Mouse (Mus musculus): ENCODE measurements around the gene Olfr1270. TPM values are rescaled to one million over a fixed set of nuclear protein-coding genes. Genes with fewer than 3 reads are reported as not detected.
"Not testable (repeated sequence)": the region's sequence is repeated elsewhere in the genome, so short reads cannot be mapped to it uniquely, and the experiment has no call there.

Gene Olfr1270
- 0.07 TPM in 1 of 2 replicates, not detected in the other for polyA plus RNA-seq (2014; fragmentation: Nextera tagmentation; extraction: Ambion mirVana)

- DNase-seq (ENCODE audit: low spot score) (no peak), ATAC-seq (replicated peaks; ENCODE audit: insufficient number of reproducible peaks, low FRiP score, low TSS enrichment, low read depth) (no peak)
- no peak within 1 kb of the TSS for H3K27ac ChIP-seq (replicated peaks; ENCODE audit: low read depth, low read length)
- no peak within 1 kb of the TSS for H3K4me2 ChIP-seq (ENCODE audit: low read depth, low read length)
- no peak within 1 kb of the TSS for H3K4me3 ChIP-seq (ENCODE audit: low read depth, low read length)
- H3K9me3 ChIP-seq (replicated peaks; ENCODE audit: control insufficient read depth, low read length) = no peaks in the 10 kb centered on the region
- H3K4me1 ChIP-seq (ENCODE audit: control insufficient read depth, insufficient read depth, low read length) = no peaks in the 10 kb centered on the region
- no peaks in the 10 kb centered on the region for H3K27me3 ChIP-seq (ENCODE audit: control insufficient read depth, insufficient read depth, low read length)
- no peaks in the 10 kb centered on the region for H3K36me3 ChIP-seq (replicated peaks; ENCODE audit: control insufficient read depth, insufficient read depth, low read depth, low read length)
- 86% methylated on average over 3 of the region's 3 CpGs for WGBS
- H3K9ac ChIP-seq (replicated peaks; ENCODE audit: low read length) = no peak within 1 kb of the TSS
Measured at GRCm38 (mm10) chr2:90152991-90153390, at the start of gene Olfr1270. Gene Olfr1270, minus strand, starts transcription at chr2:90153091.

DNA sequence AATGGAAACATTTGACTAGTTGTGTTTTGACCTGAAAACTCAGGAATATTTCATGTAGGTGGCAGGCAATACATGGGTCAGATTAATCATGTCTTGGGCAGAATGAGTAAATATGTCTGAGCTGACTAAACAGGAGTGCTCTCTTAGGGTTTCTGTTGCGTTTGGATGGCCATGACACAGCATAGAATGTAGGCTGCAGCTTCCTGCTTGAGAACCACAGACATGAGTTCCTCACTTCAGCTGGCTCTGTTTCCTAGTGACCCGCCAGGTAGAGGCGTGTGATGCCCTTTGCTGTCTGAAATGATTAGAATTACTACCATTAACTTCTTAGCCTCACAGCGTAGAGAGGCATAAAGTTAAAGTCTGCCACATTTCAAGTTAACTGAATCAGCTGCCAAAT, 46.7 kb upstream of the Olfr1270 start:
- H3K4me3 ChIP-seq (ENCODE audit: low read depth, low read length); H3K27me3 ChIP-seq (ENCODE audit: control insufficient read depth, insufficient read depth, low read length); H3K36me3 ChIP-seq (replicated peaks; ENCODE audit: control insufficient read depth, insufficient read depth, low read depth, low read length); H3K4me2 ChIP-seq (ENCODE audit: low read depth, low read length); H3K27ac ChIP-seq (replicated peaks; ENCODE audit: low read depth, low read length); H3K9me3 ChIP-seq (replicated peaks; ENCODE audit: control insufficient read depth, low read length); ATAC-seq (replicated peaks; ENCODE audit: insufficient number of reproducible peaks, low FRiP score, low TSS enrichment, low read depth); DNase-seq (ENCODE audit: low spot score); H3K9ac ChIP-seq (replicated peaks; ENCODE audit: low read length); H3K4me1 ChIP-seq (ENCODE audit: control insufficient read depth, insufficient read depth, low read length): not testable (repeated sequence)
- WGBS = no CpG with 5 or more reads among the region's 4 CpGs

DNA sequence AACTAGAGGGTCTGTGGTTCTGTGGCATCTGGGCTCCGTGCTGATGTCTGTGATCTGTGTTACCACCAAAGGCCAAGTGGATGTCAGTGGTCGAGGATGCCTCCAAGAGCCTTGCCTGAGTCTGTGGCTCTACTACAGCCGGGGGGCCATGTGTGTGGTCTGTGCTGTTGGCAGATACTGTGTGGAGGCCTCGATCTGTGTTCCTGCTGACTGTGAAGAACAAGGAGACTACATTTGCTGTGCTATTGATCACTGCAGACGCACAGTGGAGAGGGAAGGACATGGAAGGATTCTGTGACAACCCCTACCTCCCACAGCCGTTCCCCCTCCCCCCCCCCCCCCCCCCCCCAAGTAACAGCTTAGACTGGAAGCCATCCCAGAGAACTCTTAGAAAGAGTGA, 42.4 kb upstream of the Olfr1270 start:
- not testable (repeated sequence) for DNase-seq (ENCODE audit: low spot score)
- no CpG with 5 or more reads among the region's 6 CpGs for WGBS

DNA sequence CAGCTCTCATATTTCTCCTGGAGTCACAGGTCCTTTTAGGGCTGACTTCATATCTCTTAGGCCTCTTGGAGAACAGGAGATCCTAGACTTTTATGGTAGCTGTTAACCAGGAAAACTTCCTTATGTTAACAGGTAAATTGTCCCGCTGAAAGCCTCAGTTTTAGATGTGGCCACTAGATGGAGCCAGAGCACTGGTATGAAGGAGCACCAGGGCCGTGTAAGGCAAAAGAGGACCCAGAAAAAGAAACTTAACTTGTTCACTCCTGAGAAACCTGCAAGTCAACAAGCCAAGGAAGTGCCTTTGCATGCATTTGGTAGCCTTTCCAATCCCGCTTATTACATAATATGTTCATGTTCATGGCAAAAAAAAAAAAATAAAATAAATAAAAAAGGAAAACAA, 41.9 kb upstream of the Olfr1270 start:
- H3K27ac ChIP-seq (replicated peaks; ENCODE audit: low read depth, low read length); DNase-seq (ENCODE audit: low spot score); ATAC-seq (replicated peaks; ENCODE audit: insufficient number of reproducible peaks, low FRiP score, low TSS enrichment, low read depth); H3K4me2 ChIP-seq (ENCODE audit: low read depth, low read length); H3K4me1 ChIP-seq (ENCODE audit: control insufficient read depth, insufficient read depth, low read length); H3K9me3 ChIP-seq (replicated peaks; ENCODE audit: control insufficient read depth, low read length); H3K4me3 ChIP-seq (ENCODE audit: low read depth, low read length); H3K9ac ChIP-seq (replicated peaks; ENCODE audit: low read length); H3K36me3 ChIP-seq (replicated peaks; ENCODE audit: control insufficient read depth, insufficient read depth, low read depth, low read length); H3K27me3 ChIP-seq (ENCODE audit: control insufficient read depth, insufficient read depth, low read length): not testable (repeated sequence)
- no CpG with 5 or more reads among the region's 3 CpGs for WGBS

More for the DNA sequence above, 42.4 kb upstream of the Olfr1270 start:
- H3K4me3 ChIP-seq (ENCODE audit: low read depth, low read length); H3K9ac ChIP-seq (replicated peaks; ENCODE audit: low read length); H3K4me2 ChIP-seq (ENCODE audit: low read depth, low read length); H3K4me1 ChIP-seq (ENCODE audit: control insufficient read depth, insufficient read depth, low read length); ATAC-seq (replicated peaks; ENCODE audit: insufficient number of reproducible peaks, low FRiP score, low TSS enrichment, low read depth); H3K27me3 ChIP-seq (ENCODE audit: control insufficient read depth, insufficient read depth, low read length); H3K27ac ChIP-seq (replicated peaks; ENCODE audit: low read depth, low read length); H3K9me3 ChIP-seq (replicated peaks; ENCODE audit: control insufficient read depth, low read length); H3K36me3 ChIP-seq (replicated peaks; ENCODE audit: control insufficient read depth, insufficient read depth, low read depth, low read length): not testable (repeated sequence)

DNA sequence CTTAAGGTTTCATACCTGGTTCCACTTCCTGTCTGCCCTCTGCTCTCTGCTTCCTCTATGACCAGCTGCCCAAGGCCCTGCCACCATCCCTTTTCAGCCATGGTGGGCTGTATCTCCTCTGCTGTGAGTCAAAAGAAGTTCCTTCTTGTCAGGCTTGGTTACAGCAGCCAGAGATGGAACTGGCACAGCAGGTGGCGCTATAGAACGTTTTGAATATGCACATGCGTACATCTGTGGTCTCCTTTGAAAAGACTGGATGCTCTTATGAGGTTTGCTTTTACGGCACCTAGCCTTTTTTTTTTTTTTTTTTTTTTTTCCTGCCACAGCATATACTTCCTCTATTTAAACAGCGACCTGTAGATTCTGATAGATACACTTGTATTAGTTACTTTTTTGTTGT, 34.2 kb upstream of the Olfr1270 start:
- not testable (repeated sequence) for H3K9me3 ChIP-seq (replicated peaks; ENCODE audit: control insufficient read depth, low read length); H3K27ac ChIP-seq (replicated peaks; ENCODE audit: low read depth, low read length); H3K4me1 ChIP-seq (ENCODE audit: control insufficient read depth, insufficient read depth, low read length); H3K27me3 ChIP-seq (ENCODE audit: control insufficient read depth, insufficient read depth, low read length); H3K9ac ChIP-seq (replicated peaks; ENCODE audit: low read length); ATAC-seq (replicated peaks; ENCODE audit: insufficient number of reproducible peaks, low FRiP score, low TSS enrichment, low read depth); DNase-seq (ENCODE audit: low spot score); H3K4me2 ChIP-seq (ENCODE audit: low read depth, low read length); H3K36me3 ChIP-seq (replicated peaks; ENCODE audit: control insufficient read depth, insufficient read depth, low read depth, low read length); H3K4me3 ChIP-seq (ENCODE audit: low read depth, low read length)
- WGBS = no CpG with 5 or more reads among the region's 5 CpGs

- H3K27ac ChIP-seq (replicated peaks; ENCODE audit: low read depth, low read length); H3K36me3 ChIP-seq (replicated peaks; ENCODE audit: control insufficient read depth, insufficient read depth, low read depth, low read length); H3K4me3 ChIP-seq (ENCODE audit: low read depth, low read length); ATAC-seq (replicated peaks; ENCODE audit: insufficient number of reproducible peaks, low FRiP score, low TSS enrichment, low read depth); H3K27me3 ChIP-seq (ENCODE audit: control insufficient read depth, insufficient read depth, low read length); H3K4me1 ChIP-seq (ENCODE audit: control insufficient read depth, insufficient read depth, low read length); H3K9me3 ChIP-seq (replicated peaks; ENCODE audit: control insufficient read depth, low read length); H3K4me2 ChIP-seq (ENCODE audit: low read depth, low read length); H3K9ac ChIP-seq (replicated peaks; ENCODE audit: low read length); DNase-seq (ENCODE audit: low spot score): not testable (repeated sequence)
- WGBS = no CpG with 5 or more reads among the region's 4 CpGs
Measured at GRCm38 (mm10) chr2:90186082-90186481, 33.2 kb upstream of the Olfr1270 start.

DNA sequence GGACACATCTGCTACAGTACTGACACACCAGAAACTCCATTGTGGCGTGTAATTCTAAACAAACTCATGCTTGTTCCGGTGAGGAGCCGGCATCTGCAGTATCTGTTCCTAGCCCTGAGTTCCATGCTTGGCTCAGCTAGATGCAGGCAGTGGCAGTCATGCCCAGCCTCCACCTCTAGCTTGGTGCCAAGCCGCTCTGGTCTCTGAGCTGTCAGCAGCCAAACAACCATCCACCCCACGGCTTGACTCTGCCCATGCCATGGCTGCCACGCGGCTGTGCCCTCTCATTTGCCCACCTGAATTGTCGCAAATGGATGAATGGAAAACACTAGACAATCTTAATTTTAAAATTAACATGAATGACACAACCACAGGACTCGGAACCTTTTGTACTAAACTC, 1.0 kb upstream of the Olfr1270 start:
- no peak overlapping the region for H3K4me3 ChIP-seq (ENCODE audit: low read depth, low read length)
- no peak for DNase-seq (ENCODE audit: low spot score)
- H3K36me3 ChIP-seq (replicated peaks; ENCODE audit: control insufficient read depth, insufficient read depth, low read depth, low read length) = no peaks in the 10 kb centered on the region
- no peak overlapping the region for H3K9ac ChIP-seq (replicated peaks; ENCODE audit: low read length)
- H3K4me1 ChIP-seq (ENCODE audit: control insufficient read depth, insufficient read depth, low read length) = no peaks in the 10 kb centered on the region
- no peaks in the 10 kb centered on the region for H3K9me3 ChIP-seq (replicated peaks; ENCODE audit: control insufficient read depth, low read length)
- WGBS = 94% methylated on average over 9 of the region's 9 CpGs
- ATAC-seq (replicated peaks; ENCODE audit: insufficient number of reproducible peaks, low FRiP score, low TSS enrichment, low read depth) = no peak
- H3K27ac ChIP-seq (replicated peaks; ENCODE audit: low read depth, low read length) = no peak overlapping the region
- no peak overlapping the region for H3K4me2 ChIP-seq (ENCODE audit: low read depth, low read length)
- H3K27me3 ChIP-seq (ENCODE audit: control insufficient read depth, insufficient read depth, low read length) = no peaks in the 10 kb centered on the region

- no peak within 1 kb of the TSS for H3K4me3 ChIP-seq (ENCODE audit: low read depth, low read length)
- H3K4me1 ChIP-seq (ENCODE audit: control insufficient read depth, insufficient read depth, low read length) = no peaks in the 10 kb centered on the region
- H3K27ac ChIP-seq (replicated peaks; ENCODE audit: low read depth, low read length) = no peak within 1 kb of the TSS
- no peaks in the 10 kb centered on the region for H3K9me3 ChIP-seq (replicated peaks; ENCODE audit: control insufficient read depth, low read length)
- no peaks in the 10 kb centered on the region for H3K27me3 ChIP-seq (ENCODE audit: control insufficient read depth, insufficient read depth, low read length)
- ATAC-seq (replicated peaks; ENCODE audit: insufficient number of reproducible peaks, low FRiP score, low TSS enrichment, low read depth) (no peak), DNase-seq (ENCODE audit: low spot score) (no peak)
- no peak within 1 kb of the TSS for H3K9ac ChIP-seq (replicated peaks; ENCODE audit: low read length)
- H3K4me2 ChIP-seq (ENCODE audit: low read depth, low read length) = no peak within 1 kb of the TSS
- no peaks in the 10 kb centered on the region for H3K36me3 ChIP-seq (replicated peaks; ENCODE audit: control insufficient read depth, insufficient read depth, low read depth, low read length)
Measured at GRCm38 (mm10) chr2:90142196-90142595, 10.7 kb downstream of the Olfr1270 start, which contains the start of gene Olfr32. Gene Olfr32, minus strand, starts transcription at chr2:90142296.

Measured in embryonic facial prominence, embryonic 11.5 days (tissue).